14 mouse cellular contexts compared by ENCODE assay signal in the genomic region with DNA sequence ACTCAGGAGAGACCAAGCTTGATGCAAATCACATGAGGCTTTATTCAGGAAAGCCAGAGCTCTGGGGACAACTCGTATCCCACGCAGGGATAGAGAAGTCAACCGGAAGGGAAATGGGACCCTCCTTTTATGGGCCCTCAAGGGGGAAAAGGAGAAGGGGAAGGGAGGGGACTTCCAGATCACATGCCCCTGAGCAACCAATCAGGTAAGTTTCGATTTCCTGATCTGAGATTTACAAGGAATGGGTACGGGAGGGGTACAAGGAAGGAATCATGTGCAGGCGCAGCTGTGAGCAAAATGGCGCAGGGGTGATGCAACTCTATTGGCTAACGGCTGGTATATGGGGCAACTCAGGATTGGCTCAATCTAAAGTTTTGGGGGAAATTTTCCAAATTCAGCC. TPM values are rescaled to one million over a fixed set of nuclear protein-coding genes. Genes with fewer than 3 reads are reported as not detected.
DNase-seq lines count a peak whose midpoint lies in the region.
"Had no signal": no experiment of that assay in that cellular context is flagged by ENCODE, and none has a peak within 500 bp of the region (broad histone marks: within the 10 kb centered on the region; RNA-seq: fewer than 3 reads in every experiment).

No protein-coding gene starts in this region.

- peak; percentile 30 for DNase-seq in heart, adult 11 months
- no peak for DNase-seq in heart, adult 18-20 months
- DNase-seq in ES-CJ7 (ENCODE audit: low read depth, low spot score) (peak; percentile 71), ZHBTc4 (ENCODE audit: low read depth, low spot score) (peak; percentile 88)
- DNase-seq in layer of hippocampus, postnatal 25 days (ENCODE audit: extremely low spot score in 1 of 2, low spot score in 1 of 2) = no peak
- DNase-seq in layer of hippocampus, adult 11-12 months (ENCODE audit: low spot score) = no peak
- DNase-seq: adrenal gland, postnatal 10 days; adrenal gland, postnatal 36 days; cerebellum, adult 18-20 months; cerebellum, adult 9-10 months; cerebellum, postnatal 14 days; gastrocnemius, postnatal 10 days had no signal

RNA-seq across cellular contexts. Expression of gene Slc28a1, which starts 36.6 kb away (rescaled TPM):
- total RNA-seq in heart, adult 18-20 months (2021) = under 1 TPM; 0.12 to 0.21 TPM
- total RNA-seq in layer of hippocampus, postnatal 25 days (2021) = not detected
- total RNA-seq: G1E; hematopoietic stem cell, adult 5-6 weeks had no signal

Comparison
In these comparisons a context has a peak if more than half of its experiments do, and no peak if none do; other contexts are left out.
1. DNase-seq: peak in heart, adult 11 months (single experiment), ES-CJ7 (single experiment) and ZHBTc4 (single experiment); none in heart, adult 18-20 months (0 of 2), layer of hippocampus, postnatal 25 days (0 of 2) and layer of hippocampus, adult 11-12 months (single experiment).